Mouse (Mus musculus) skeletal muscle tissue, adult 2 months (tissue): ENCODE measurements at regions not wholly inside any gene's neighbourhood (a gene's known extent, or its start where the extent isn't known, plus 50 kb on each side); places are given as distances from the start of the nearest gene placed in this dataset.

ENCODE experiments used
- DNase-seq: peaks from one replicate; pipeline ENCODE4 v3.0.0-alpha.2; 2012; ENCODE audit warnings: low read depth, low spot score

GRCm38 (mm10) chr11:44219971-44220370, 179.9 kb upstream of the Il12b start:
- DNase-seq: no peak

GRCm38 (mm10) chr11:44229996-44230395, 169.9 kb upstream of the Il12b start:
- DNase-seq: peak; percentile 27

GRCm38 (mm10) chr11:44235456-44235855, 164.4 kb upstream of the Il12b start:
- DNase-seq: no peak

- no peak for DNase-seq
Measured at GRCm38 (mm10) chr11:44238051-44238450, 161.8 kb upstream of the Il12b start.

GRCm38 (mm10) chr11:44238598-44238997, 161.3 kb upstream of the Il12b start:
- no peak for DNase-seq

- DNase-seq: no peak
Measured at GRCm38 (mm10) chr11:44243184-44243583, 156.7 kb upstream of the Il12b start.

- no peak for DNase-seq
Measured at GRCm38 (mm10) chr11:44251821-44252220, 148.0 kb upstream of the Il12b start.

- DNase-seq: no peak
Measured at GRCm38 (mm10) chr11:44260376-44261111, 139.3 kb upstream of the Il12b start.

GRCm38 (mm10) chr11:44261657-44262056, 138.2 kb upstream of the Il12b start:
- no peak for DNase-seq

GRCm38 (mm10) chr11:44262571-44262970, 137.3 kb upstream of the Il12b start:
- no peak for DNase-seq

GRCm38 (mm10) chr11:44272268-44272667, 127.6 kb upstream of the Il12b start:
- no peak for DNase-seq

GRCm38 (mm10) chr11:44278521-44279208, 121.2 kb upstream of the Il12b start:
- no peak for DNase-seq

GRCm38 (mm10) chr11:44285961-44286360, 113.9 kb upstream of the Il12b start:
- DNase-seq: no peak

- DNase-seq: no peak
Measured at GRCm38 (mm10) chr11:44288825-44289224, 111.0 kb upstream of the Il12b start.

GRCm38 (mm10) chr11:44303786-44304185, 96.1 kb upstream of the Il12b start:
- no peak for DNase-seq

- DNase-seq: no peak
Measured at GRCm38 (mm10) chr11:44316061-44316460, 83.8 kb upstream of the Il12b start.

GRCm38 (mm10) chr11:44319136-44319535, 80.7 kb upstream of the Il12b start:
- no peak for DNase-seq

- DNase-seq: peak; percentile 43
Measured at GRCm38 (mm10) chr11:44323314-44323713, 76.5 kb upstream of the Il12b start.

- DNase-seq: no peak
Measured at GRCm38 (mm10) chr11:44325066-44325465, 74.8 kb upstream of the Il12b start.

GRCm38 (mm10) chr11:44325525-44325924, 74.3 kb upstream of the Il12b start:
- no peak for DNase-seq

- peak; percentile 13 for DNase-seq
Measured at GRCm38 (mm10) chr11:44329503-44329902, 70.4 kb upstream of the Il12b start.

GRCm38 (mm10) chr11:44330438-44330837, 69.4 kb upstream of the Il12b start:
- DNase-seq: no peak
